17 mouse cellular contexts compared by ENCODE assay signal in genomic region chr9:43708715-43709114, GRCm38 (mm10). TPM values are rescaled to one million over a fixed set of nuclear protein-coding genes. Genes with fewer than 3 reads are reported as not detected.
DNase-seq lines count a peak whose midpoint lies in the region; ATAC-seq lines count a peak whose summit lies in the region.
"Had no signal": no experiment of that assay in that cellular context is flagged by ENCODE, and none has a peak within 500 bp of the region (broad histone marks: within the 10 kb centered on the region; RNA-seq: fewer than 3 reads in every experiment).

No protein-coding gene starts in this region.

- no peak overlapping the region for H3K27ac ChIP-seq in hindbrain, embryonic 15.5 days (replicated peaks)
- H3K27ac ChIP-seq in hindbrain, embryonic 16.5 days (ENCODE audit: low read depth, low read length) = no peak overlapping the region
- no peak overlapping the region for H3K27ac ChIP-seq in kidney, embryonic 16.5 days (ENCODE audit: low read length)
- H3K27ac ChIP-seq: heart, embryonic 10.5 days; limb, embryonic 13.5 days; lung, embryonic 15.5 days had no signal

- no peak overlapping the region for H3K4me2 ChIP-seq in hindbrain, embryonic 15.5 days
- H3K4me2 ChIP-seq in hindbrain, embryonic 16.5 days (ENCODE audit: low read length) = no peak overlapping the region
- H3K4me2 ChIP-seq in kidney, embryonic 16.5 days (replicated peaks; ENCODE audit: low read depth, low read length) = no peak overlapping the region
- H3K4me2 ChIP-seq: limb, embryonic 13.5 days; lung, embryonic 15.5 days had no signal

- H3K4me1 ChIP-seq in hindbrain, embryonic 15.5 days (replicated peaks) = 0 out of 2 replicates have a peak, but pooled peaks cover 3% of the 10 kb centered on the region
- H3K4me1 ChIP-seq in hindbrain, embryonic 16.5 days (ENCODE audit: control insufficient read depth, insufficient read depth, low read depth, low read length) = no peaks in the 10 kb centered on the region
- H3K4me1 ChIP-seq in kidney, embryonic 16.5 days (ENCODE audit: insufficient read depth, low read length) = no peaks in the 10 kb centered on the region
- H3K4me1 ChIP-seq: heart, embryonic 10.5 days; limb, embryonic 13.5 days; lung, embryonic 15.5 days had no signal

- no peaks in the 10 kb centered on the region for H3K27me3 ChIP-seq in hindbrain, embryonic 15.5 days
- H3K27me3 ChIP-seq in hindbrain, embryonic 16.5 days (replicated peaks; ENCODE audit: control insufficient read depth, insufficient read depth, low read length) = no peaks in the 10 kb centered on the region
- H3K27me3 ChIP-seq in kidney, embryonic 16.5 days (ENCODE audit: insufficient read depth, low read length) = no peaks in the 10 kb centered on the region
- H3K27me3 ChIP-seq: lung, embryonic 15.5 days had no signal

- peak; percentile 81 to 82 for DNase-seq in adrenal gland, adult (ENCODE audit: inconsistent age in 2 of 2, low spot score in 1 of 2)
- peak; percentile 33 for DNase-seq in cerebellum, adult 11 months
- DNase-seq in gastrocnemius, postnatal 10 days = peak; percentile 18
- DNase-seq in urinary bladder, postnatal 25 days (ENCODE audit: low spot score) = no peak
- DNase-seq: forebrain, postnatal 0 days; heart, postnatal 4 days; kidney, adult 8-10 months; right cerebral cortex, postnatal 4 days; thymus, postnatal 14 days had no signal

- 86% methylated on average over 2 of the region's 2 CpGs for WGBS in hindbrain, embryonic 15.5 days
- 89% methylated on average over 2 of the region's 2 CpGs for WGBS in hindbrain, embryonic 16.5 days
- WGBS in kidney, embryonic 16.5 days = 81% methylated on average over 2 of the region's 2 CpGs

- no peak overlapping the region for H3K4me3 ChIP-seq in hindbrain, embryonic 15.5 days
- no peak overlapping the region for H3K4me3 ChIP-seq in hindbrain, embryonic 16.5 days (ENCODE audit: low read length)
- H3K4me3 ChIP-seq in kidney, embryonic 16.5 days (ENCODE audit: low read length) = no peak overlapping the region
- H3K4me3 ChIP-seq: heart, embryonic 10.5 days; limb, embryonic 13.5 days; lung, embryonic 15.5 days; myocyte had no signal

- H3K9ac ChIP-seq in hindbrain, embryonic 15.5 days = no peak overlapping the region
- no peak overlapping the region for H3K9ac ChIP-seq in hindbrain, embryonic 16.5 days (ENCODE audit: low read depth, low read length)
- H3K9ac ChIP-seq in kidney, embryonic 16.5 days (replicated peaks; ENCODE audit: low read length) = no peak overlapping the region
- H3K9ac ChIP-seq: forebrain, postnatal 0 days; limb, embryonic 13.5 days; lung, embryonic 15.5 days had no signal

- no peaks in the 10 kb centered on the region for H3K9me3 ChIP-seq in hindbrain, embryonic 15.5 days
- H3K9me3 ChIP-seq in hindbrain, embryonic 16.5 days (ENCODE audit: control insufficient read depth, low read length) = no peaks in the 10 kb centered on the region
- H3K9me3 ChIP-seq in kidney, embryonic 16.5 days (ENCODE audit: low read length) = no peaks in the 10 kb centered on the region
- H3K9me3 ChIP-seq: heart, embryonic 10.5 days; limb, embryonic 13.5 days; lung, embryonic 15.5 days had no signal

- ATAC-seq in hindbrain, embryonic 15.5 days (ENCODE audit: low FRiP score, low read depth) = peak; percentile 38; the same call in 1 of the 2 replicates
- ATAC-seq in hindbrain, embryonic 16.5 days = no peak
- ATAC-seq in CD4-positive, CD25-positive, alpha-beta regulatory T cell, adult 4 months = no peak
- no peak for ATAC-seq in kidney, embryonic 16.5 days (ENCODE audit: low FRiP score, low TSS enrichment)
- ATAC-seq: forebrain, postnatal 0 days had no signal

- no peaks in the 10 kb centered on the region for H3K36me3 ChIP-seq in hindbrain, embryonic 15.5 days
- H3K36me3 ChIP-seq in hindbrain, embryonic 16.5 days (ENCODE audit: control insufficient read depth, insufficient read depth, low read length) = no peaks in the 10 kb centered on the region
- H3K36me3 ChIP-seq in kidney, embryonic 16.5 days (ENCODE audit: insufficient read depth, low read length) = no peaks in the 10 kb centered on the region
- H3K36me3 ChIP-seq: heart, embryonic 10.5 days; limb, embryonic 13.5 days; lung, embryonic 15.5 days had no signal

RNA-seq across cellular contexts. Expression of gene Nectin1, which starts 35.1 kb away (rescaled TPM):
- polyA plus RNA-seq in hindbrain, embryonic 15.5 days (2015; fragmentation: Nextera tagmentation; extraction: Ambion mirVana) = 14.8 and 16.2 TPM in 2 replicates
- polyA plus RNA-seq in hindbrain, embryonic 16.5 days (2015; fragmentation: Nextera tagmentation; extraction: Ambion mirVana) = 12.9 and 15.5 TPM in 2 replicates
- 1 to 10 TPM; 7.7 to 9.7 TPM for total RNA-seq in gastrocnemius, postnatal 10 days (2021)
- polyA plus RNA-seq in CD4-positive, CD25-positive, alpha-beta regulatory T cell, adult 4 months (2017; shearing (Covaris generic)) = under 1 TPM; 0.34 to 0.48 TPM
- polyA plus RNA-seq in kidney, embryonic 16.5 days (2015; fragmentation: Nextera tagmentation; extraction: Ambion mirVana) = 4.3 and 4.7 TPM in 2 replicates
